In the genomic region with DNA sequence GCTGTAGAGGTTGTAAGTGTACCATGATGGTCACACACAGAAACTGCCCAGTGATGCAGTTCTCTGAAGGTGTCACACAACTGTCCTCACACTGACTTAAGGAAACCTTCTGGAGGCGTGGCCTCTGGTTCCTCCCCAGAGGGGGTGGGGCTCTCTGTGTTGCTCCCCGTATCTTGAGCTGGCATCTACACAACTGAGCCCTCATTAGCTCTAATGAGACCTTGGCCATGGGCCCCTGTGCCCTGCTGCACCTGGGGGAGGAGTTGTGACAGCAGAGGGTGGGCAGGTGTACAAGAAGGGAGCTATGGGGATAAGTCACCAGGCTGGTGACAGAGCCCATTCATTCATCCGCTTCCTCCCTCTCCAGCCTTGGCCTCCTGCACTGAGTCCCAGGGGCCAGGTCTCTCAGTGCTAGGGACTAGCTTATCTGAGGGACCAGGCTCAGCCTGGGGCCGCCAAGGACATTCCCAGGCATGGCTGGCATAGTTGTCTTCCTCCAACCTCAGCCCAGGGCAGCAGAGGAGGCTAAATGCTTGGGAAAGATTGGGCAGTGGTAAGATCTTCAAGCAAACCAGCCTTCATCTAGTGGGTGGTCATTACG, we compare ENCODE assay signal across 10 mouse cellular contexts. TPM values are rescaled to one million over a fixed set of nuclear protein-coding genes. Genes with fewer than 3 reads are reported as not detected.
DNase-seq lines count a peak whose midpoint lies in the region; ATAC-seq and TF ChIP-seq lines count a peak whose summit lies in the region.
"Had no signal": no experiment of that assay in that cellular context is flagged by ENCODE, and none has a peak within 500 bp of the region (broad histone marks: within the 10 kb centered on the region; RNA-seq: fewer than 3 reads in every experiment).

No protein-coding gene starts in this region.

- H3K9ac ChIP-seq in lung, embryonic 14.5 days = no peak overlapping the region
- 0 out of 2 replicates have a peak overlapping the region, but pooled peaks have one; percentile 35 for H3K9ac ChIP-seq in liver, postnatal 0 days (replicated peaks)
- H3K9ac ChIP-seq: hindbrain, embryonic 13.5 days had no signal

- no peaks in the 10 kb centered on the region for H3K27me3 ChIP-seq in heart, embryonic 10.5 days (ENCODE audit: insufficient read depth, poor library complexity, severe bottlenecking)
- no peaks in the 10 kb centered on the region for H3K27me3 ChIP-seq in lung, embryonic 14.5 days (ENCODE audit: insufficient read depth, low read length)
- no peaks in the 10 kb centered on the region for H3K27me3 ChIP-seq in liver, postnatal 0 days (ENCODE audit: insufficient read depth, low read length)
- H3K27me3 ChIP-seq: hindbrain, embryonic 13.5 days had no signal

- no peak for ATAC-seq in lung, embryonic 14.5 days (ENCODE audit: insufficient read depth)
- ATAC-seq in erythroblast, adult 5-6 weeks (replicated peaks; ENCODE audit: low FRiP score, poor library complexity, severe bottlenecking) = peak; percentile 57
- ATAC-seq in liver, postnatal 0 days = peak; percentile 15

- DNase-seq in heart, embryonic 10.5 days (ENCODE audit: low spot score) = no peak
- DNase-seq in heart, postnatal 36 days = no peak
- DNase-seq in lung, embryonic 14.5 days = no peak
- no peak for DNase-seq in lung, postnatal 25 days (ENCODE audit: low spot score)
- DNase-seq in liver, postnatal 0 days = peak; percentile 66
- DNase-seq in gastrocnemius, postnatal 10 days = no peak
- no peak for DNase-seq in lung, adult 2 months
- DNase-seq: kidney, postnatal 14 days had no signal

- 33% methylated on average over 5 of the region's 5 CpGs for WGBS in heart, embryonic 10.5 days
- 52% methylated on average over 5 of the region's 5 CpGs for WGBS in lung, embryonic 14.5 days
- 39% methylated on average over 5 of the region's 5 CpGs for WGBS in liver, postnatal 0 days (ENCODE audit: insufficient replicate concordance)
- WGBS in lung, adult 2 months = 49% methylated on average over 5 of the region's 5 CpGs

- TF ChIP-seq POLR2A in lung, adult 2 months (IDR thresholded peaks at IDR 0.05; ENCODE audit: borderline replicate concordance, extremely low read depth, low read depth, low read length) = no peak

- peaks cover 7% of the 10 kb centered on the region; the same call in 1 of the 2 replicates for H3K36me3 ChIP-seq in heart, embryonic 10.5 days
- H3K36me3 ChIP-seq in lung, embryonic 14.5 days (ENCODE audit: insufficient read depth) = no peaks in the 10 kb centered on the region
- no peaks in the 10 kb centered on the region for H3K36me3 ChIP-seq in liver, postnatal 0 days (replicated peaks; ENCODE audit: insufficient read depth, low read length)
- H3K36me3 ChIP-seq: hindbrain, embryonic 13.5 days had no signal

- TF ChIP-seq EP300 in liver, postnatal 0 days (IDR thresholded peaks at IDR 0.05; ENCODE audit: low read depth) = no peak

- intact Hi-C loops in heart, postnatal 36 days (cut with DNase I) = no loop called here

- H3K9me3 ChIP-seq in heart, embryonic 10.5 days = no peaks in the 10 kb centered on the region
- no peaks in the 10 kb centered on the region for H3K9me3 ChIP-seq in lung, embryonic 14.5 days (ENCODE audit: low read depth, low read length)
- H3K9me3 ChIP-seq in liver, postnatal 0 days (ENCODE audit: low read length) = no peaks in the 10 kb centered on the region
- H3K9me3 ChIP-seq: hindbrain, embryonic 13.5 days had no signal

- peaks cover 65% of the 10 kb centered on the region for H3K4me1 ChIP-seq in heart, embryonic 10.5 days
- H3K4me1 ChIP-seq in lung, embryonic 14.5 days (ENCODE audit: insufficient read depth) = peaks cover 15% of the 10 kb centered on the region
- H3K4me1 ChIP-seq in liver, postnatal 0 days (ENCODE audit: insufficient read depth) = peaks cover 37% of the 10 kb centered on the region
- H3K4me1 ChIP-seq in lung, adult 2 months (ENCODE audit: control insufficient read depth, insufficient read depth, low read length) = peaks cover 5% of the 10 kb centered on the region

- no peak for TF ChIP-seq CTCF in lung, embryonic 14.5 days (IDR thresholded peaks at IDR 0.05; ENCODE audit: low read depth)
- TF ChIP-seq CTCF in liver, postnatal 0 days (IDR thresholded peaks at IDR 0.05; ENCODE audit: low read depth) = no peak
- no peak for TF ChIP-seq CTCF in lung, adult 2 months (IDR thresholded peaks at IDR 0.05; ENCODE audit: insufficient read depth, low read length)

- H3K4me2 ChIP-seq in lung, embryonic 14.5 days = no peak overlapping the region
- H3K4me2 ChIP-seq in liver, postnatal 0 days (ENCODE audit: low read depth, low read length) = peak overlapping the region; percentile 66
- H3K4me2 ChIP-seq: hindbrain, embryonic 13.5 days had no signal

- H3K27ac ChIP-seq in heart, embryonic 10.5 days = peak overlapping the region; percentile 73
- 0 out of 2 replicates have a peak overlapping the region, but pooled peaks have one; percentile 26 for H3K27ac ChIP-seq in lung, embryonic 14.5 days (ENCODE audit: low read depth)
- H3K27ac ChIP-seq in liver, postnatal 0 days (ENCODE audit: low read depth) = peak overlapping the region; percentile 65
- H3K27ac ChIP-seq: hindbrain, embryonic 13.5 days had no signal

- peak overlapping the region; percentile 16; the same call in 1 of the 2 replicates for H3K4me3 ChIP-seq in heart, embryonic 10.5 days
- H3K4me3 ChIP-seq in lung, embryonic 14.5 days (ENCODE audit: low read depth, low read length) = no peak overlapping the region
- no peak overlapping the region for H3K4me3 ChIP-seq in liver, postnatal 0 days (ENCODE audit: low read depth, low read length)
- H3K4me3 ChIP-seq in lung, adult 2 months (replicated peaks; ENCODE audit: extremely low read depth, low read depth, low read length) = no peak overlapping the region
- H3K4me3 ChIP-seq: hindbrain, embryonic 13.5 days had no signal

RNA-seq across cellular contexts. Expression of gene Arhgap23, which starts 8.9 kb away (rescaled TPM):
- 6.8 and 7.8 TPM in 2 replicates for polyA plus RNA-seq in heart, embryonic 10.5 days (2016; fragmentation: Nextera tagmentation; extraction: Ambion mirVana)
- 10 to 100 TPM; 16.0 to 18.0 TPM for total RNA-seq in heart, postnatal 36 days (2021)
- polyA plus RNA-seq in lung, embryonic 14.5 days (2014; fragmentation: Nextera tagmentation; extraction: Ambion mirVana) = 7.0 and 7.9 TPM in 2 replicates
- total RNA-seq in erythroblast, adult 5-6 weeks (2015; ENCODE audit: low replicate concordance) = 21.3 and 21.9 TPM in 2 replicates
- total RNA-seq in erythroblast, adult 5-6 weeks (2017; ENCODE audit: low replicate concordance) = 25.6 and 30.2 TPM in 2 replicates
- polyA plus RNA-seq in liver, postnatal 0 days (2015; fragmentation: Nextera tagmentation; extraction: Ambion mirVana) = 5.6 and 5.7 TPM in 2 replicates
- total RNA-seq in gastrocnemius, postnatal 10 days (2021) = 10 to 100 TPM; 13.5 to 18.9 TPM
- 74.3 and 90.6 TPM in 2 replicates for polyA plus RNA-seq in lung, adult 2 months (2012; rRNA removed)
